Mouse (Mus musculus): ENCODE data around the gene Nat8f6. TPM values are rescaled to one million over a fixed set of nuclear protein-coding genes. Genes with fewer than 3 reads are reported as not detected.
A peak's percentile ranks its signal among the peaks of the same experiment; 100 is the strongest.
"Not testable (repeated sequence)": the region's sequence is repeated elsewhere in the genome, so short reads cannot be mapped to it uniquely, and the experiment has no call there.

Nat8f6 gene
- polyA plus RNA-seq, 1 experiment from 2014 or later, result not detected

- H3K27me3 ChIP-seq (replicated peaks), result no peaks in the 10 kb centered on the region
- ATAC-seq, result no peak
- no peaks in the 10 kb centered on the region for H3K9me3 ChIP-seq (replicated peaks)
- H3K36me3 ChIP-seq, result no peaks in the 10 kb centered on the region
- no peak overlapping the region for H3K4me3 ChIP-seq
- H3K27ac ChIP-seq, result no peak overlapping the region
- no peak overlapping the region for H3K4me2 ChIP-seq
- H3K4me1 ChIP-seq, result no peaks in the 10 kb centered on the region
- no peak overlapping the region for H3K9ac ChIP-seq
- 56% methylated on average over 7 of the region's 7 CpGs for WGBS (ENCODE audit: insufficient replicate concordance)
Measured at GRCm38 (mm10) chr6:85851062-85851773, 30.5 kb upstream of the Nat8f6 start.

GRCm38 (mm10) chr6:85849240-85849639 lies 28.5 kb upstream of the Nat8f6 start:
- no peaks in the 10 kb centered on the region for H3K9me3 ChIP-seq (replicated peaks)
- no peak overlapping the region for H3K4me3 ChIP-seq
- no peaks in the 10 kb centered on the region for H3K4me1 ChIP-seq
- no peak for ATAC-seq
- no peaks in the 10 kb centered on the region for H3K36me3 ChIP-seq
- no peak overlapping the region for H3K27ac ChIP-seq
- 32% methylated on average over 2 of the region's 2 CpGs for WGBS (ENCODE audit: insufficient replicate concordance)
- no peak overlapping the region for H3K9ac ChIP-seq
- H3K27me3 ChIP-seq (replicated peaks), result no peaks in the 10 kb centered on the region
- no peak overlapping the region for H3K4me2 ChIP-seq

GRCm38 (mm10) chr6:85848140-85848539 lies 27.4 kb upstream of the Nat8f6 start:
- Histone ChIP-seq H3K27ac (no peak overlapping the region), H3K9ac (no peak overlapping the region), H3K4me3 (no peak overlapping the region), H3K36me3 (no peaks in the 10 kb centered on the region), H3K4me1 (no peaks in the 10 kb centered on the region), H3K4me2 (no peak overlapping the region), H3K9me3 (replicated peaks) (no peaks in the 10 kb centered on the region), H3K27me3 (replicated peaks) (no peaks in the 10 kb centered on the region)
- no peak for ATAC-seq
- WGBS (ENCODE audit: insufficient replicate concordance), result 67% methylated on average over 4 of the region's 4 CpGs

- no peaks in the 10 kb centered on the region for H3K4me1 ChIP-seq
- 23% methylated on average over 1 of the region's 1 CpGs for WGBS (ENCODE audit: insufficient replicate concordance)
- no peak for ATAC-seq
- no peak overlapping the region for H3K27ac ChIP-seq
- no peak overlapping the region for H3K4me3 ChIP-seq
- H3K9ac ChIP-seq, result no peak overlapping the region
- no peaks in the 10 kb centered on the region for H3K36me3 ChIP-seq
- H3K27me3 ChIP-seq (replicated peaks), result no peaks in the 10 kb centered on the region
- H3K9me3 ChIP-seq (replicated peaks), result no peaks in the 10 kb centered on the region
- H3K4me2 ChIP-seq, result no peak overlapping the region
Measured at GRCm38 (mm10) chr6:85846921-85847320, 26.2 kb upstream of the Nat8f6 start.

- WGBS (ENCODE audit: insufficient replicate concordance), result 65% methylated on average over 25 of the region's 25 CpGs
- not testable (repeated sequence) for H3K4me3 ChIP-seq; H3K4me1 ChIP-seq; H3K9ac ChIP-seq; H3K36me3 ChIP-seq; H3K4me2 ChIP-seq; ATAC-seq; H3K9me3 ChIP-seq (replicated peaks); H3K27ac ChIP-seq; H3K27me3 ChIP-seq (replicated peaks)
Measured at GRCm38 (mm10) chr6:85843677-85844458, 23.1 kb upstream of the Nat8f6 start.

GRCm38 (mm10) chr6:85839982-85840381 lies 19.2 kb upstream of the Nat8f6 start:
- Histone ChIP-seq H3K4me3 (no peak overlapping the region), H3K4me2 (no peak overlapping the region), H3K4me1 (0 out of 2 replicates have a peak, but pooled peaks cover 3% of the 10 kb centered on the region), H3K9ac (no peak overlapping the region), H3K9me3 (replicated peaks) (no peaks in the 10 kb centered on the region), H3K27ac (no peak overlapping the region), H3K36me3 (no peaks in the 10 kb centered on the region), H3K27me3 (replicated peaks) (no peaks in the 10 kb centered on the region)
- WGBS (ENCODE audit: insufficient replicate concordance), result 50% methylated on average over 4 of the region's 4 CpGs
- ATAC-seq, result no peak

GRCm38 (mm10) chr6:85838674-85839073 lies 17.9 kb upstream of the Nat8f6 start:
- Histone ChIP-seq H3K9me3 (replicated peaks) (no peaks in the 10 kb centered on the region), H3K27me3 (replicated peaks) (no peaks in the 10 kb centered on the region), H3K36me3 (no peaks in the 10 kb centered on the region), H3K4me1 (0 out of 2 replicates have a peak, but pooled peaks cover 3% of the 10 kb centered on the region), H3K9ac (no peak overlapping the region), H3K4me3 (no peak overlapping the region), H3K27ac (no peak overlapping the region), H3K4me2 (no peak overlapping the region)
- 68% methylated on average over 8 of the region's 8 CpGs for WGBS (ENCODE audit: insufficient replicate concordance)
- no peak for ATAC-seq

GRCm38 (mm10) chr6:85837307-85837706 lies 16.6 kb upstream of the Nat8f6 start:
- WGBS (ENCODE audit: insufficient replicate concordance), result 7% methylated on average over 12 of the region's 12 CpGs
- not testable (repeated sequence) for H3K36me3 ChIP-seq; H3K9me3 ChIP-seq (replicated peaks); H3K4me1 ChIP-seq; H3K9ac ChIP-seq; H3K27ac ChIP-seq; ATAC-seq; H3K27me3 ChIP-seq (replicated peaks); H3K4me3 ChIP-seq
- H3K4me2 ChIP-seq, result peak overlapping the region; percentile 27

GRCm38 (mm10) chr6:85836827-85837226 lies 16.1 kb upstream of the Nat8f6 start:
- H3K4me1 ChIP-seq; H3K9me3 ChIP-seq (replicated peaks); H3K4me3 ChIP-seq; H3K9ac ChIP-seq; H3K27me3 ChIP-seq (replicated peaks); H3K36me3 ChIP-seq; H3K27ac ChIP-seq; ATAC-seq: not testable (repeated sequence)
- 13% methylated on average over 9 of the region's 9 CpGs for WGBS (ENCODE audit: insufficient replicate concordance)
- H3K4me2 ChIP-seq, result peak overlapping the region; percentile 27

- H3K27ac ChIP-seq; H3K4me3 ChIP-seq; H3K9me3 ChIP-seq (replicated peaks); H3K27me3 ChIP-seq (replicated peaks); ATAC-seq; H3K9ac ChIP-seq; H3K4me1 ChIP-seq; H3K36me3 ChIP-seq; H3K4me2 ChIP-seq: not testable (repeated sequence)
- WGBS (ENCODE audit: insufficient replicate concordance), result 64% methylated on average over 5 of the region's 5 CpGs
Measured at GRCm38 (mm10) chr6:85836098-85836497, 15.3 kb upstream of the Nat8f6 start.

GRCm38 (mm10) chr6:85835104-85835503 lies 14.3 kb upstream of the Nat8f6 start:
- not testable (repeated sequence) for H3K27ac ChIP-seq; H3K4me3 ChIP-seq; H3K36me3 ChIP-seq; H3K27me3 ChIP-seq (replicated peaks); ATAC-seq; H3K4me1 ChIP-seq; H3K9me3 ChIP-seq (replicated peaks); H3K9ac ChIP-seq; H3K4me2 ChIP-seq
- 59% methylated on average over 1 of the region's 2 CpGs for WGBS (ENCODE audit: insufficient replicate concordance)

GRCm38 (mm10) chr6:85834504-85835100 lies 13.8 kb upstream of the Nat8f6 start:
- H3K9me3 ChIP-seq (replicated peaks); ATAC-seq; H3K9ac ChIP-seq: not testable (repeated sequence)

More at GRCm38 (mm10) chr6:85834504-85835100, 13.8 kb upstream of the Nat8f6 start:
- H3K27me3 ChIP-seq (replicated peaks); H3K4me1 ChIP-seq; H3K4me2 ChIP-seq; H3K27ac ChIP-seq; H3K36me3 ChIP-seq; H3K4me3 ChIP-seq: not testable (repeated sequence)
